Comparison of ENCODE assay signal across 7 mouse cellular contexts in genomic region chr12:81859351-81860307, GRCm38 (mm10). TPM values are rescaled to one million over a fixed set of nuclear protein-coding genes. Genes with fewer than 3 reads are reported as not detected.
DNase-seq lines count a peak whose midpoint lies in the region; ATAC-seq lines count a peak whose summit lies in the region.

Pcnx (plus strand) TSS chr12:81860023.

- H3K4me2 ChIP-seq in limb, embryonic 13.5 days (replicated peaks): peak within 1 kb of the TSS; percentile 78
- peak within 1 kb of the TSS; percentile 73 for H3K4me2 ChIP-seq in midbrain, embryonic 15.5 days

- DNase-seq in adrenal gland, adult 8-10 months: peak; percentile 69
- DNase-seq in embryo, embryonic 11.5 days (ENCODE audit: low read depth, low spot score): peak; percentile 78
- peak; percentile 99 for DNase-seq in heart, adult 11 months
- DNase-seq in kidney, adult 18-20 months: peak; percentile 84
- peak; percentile 64 to 84 for DNase-seq in spleen, postnatal 14 days (ENCODE audit: low spot score in 2 of 2)

- no peaks in the 10 kb centered on the region for H3K36me3 ChIP-seq in limb, embryonic 13.5 days
- H3K36me3 ChIP-seq in midbrain, embryonic 15.5 days (replicated peaks): no peaks in the 10 kb centered on the region

- peak within 1 kb of the TSS; percentile 95 for H3K9ac ChIP-seq in limb, embryonic 13.5 days
- peak within 1 kb of the TSS; percentile 73 for H3K9ac ChIP-seq in midbrain, embryonic 15.5 days

- peak within 1 kb of the TSS; percentile 94 for H3K4me3 ChIP-seq in limb, embryonic 13.5 days
- peak within 1 kb of the TSS; percentile 82 for H3K4me3 ChIP-seq in midbrain, embryonic 15.5 days

- peak; percentile 86 for ATAC-seq in limb, embryonic 13.5 days (ENCODE audit: low FRiP score, low read depth)
- ATAC-seq in midbrain, embryonic 15.5 days (replicated peaks): peak; percentile 87

- peak within 1 kb of the TSS; percentile 90 for H3K27ac ChIP-seq in limb, embryonic 13.5 days
- peak within 1 kb of the TSS; percentile 95 for H3K27ac ChIP-seq in midbrain, embryonic 15.5 days

- H3K4me1 ChIP-seq in limb, embryonic 13.5 days: peaks cover 47% of the 10 kb centered on the region
- H3K4me1 ChIP-seq in midbrain, embryonic 15.5 days: peaks cover 32% of the 10 kb centered on the region

- H3K27me3 ChIP-seq in limb, embryonic 13.5 days: peaks cover 9% of the 10 kb centered on the region
- no peaks in the 10 kb centered on the region; the same call in 1 of the 2 replicates for H3K27me3 ChIP-seq in midbrain, embryonic 15.5 days (replicated peaks)

- 2% methylated on average over 37 of the region's 83 CpGs for WGBS in limb, embryonic 13.5 days
- WGBS in midbrain, embryonic 15.5 days: 4% methylated on average over 29 of the region's 83 CpGs

- no peaks in the 10 kb centered on the region for H3K9me3 ChIP-seq in limb, embryonic 13.5 days
- no peaks in the 10 kb centered on the region for H3K9me3 ChIP-seq in midbrain, embryonic 15.5 days

RNA-seq across cellular contexts. Expression of gene Pcnx, which starts in this region (rescaled TPM):
- total RNA-seq in adrenal gland, adult 8-10 months (2022): 10 to 100 TPM; 56.1 to 89.3 (median 70.1) TPM
- polyA plus RNA-seq in limb, embryonic 13.5 days (2015; fragmentation: Nextera tagmentation; extraction: Ambion mirVana): 12.5 and 13.5 TPM in 2 replicates
- polyA plus RNA-seq in midbrain, embryonic 15.5 days (2015; fragmentation: Nextera tagmentation; extraction: Ambion mirVana): 9.3 and 12.2 TPM in 2 replicates

Comparison
In these comparisons a context has a peak if more than half of its experiments do, and no peak if none do; other contexts are left out.
1. Peak in every context shown above with its lines: DNase-seq, ATAC-seq, H3K4me3 ChIP-seq and H3K27ac ChIP-seq.